Mouse (Mus musculus): ENCODE data around the gene Evx1. TPM values are rescaled to one million over a fixed set of nuclear protein-coding genes. Genes with fewer than 3 reads are reported as not detected.

The Evx1 gene
- polyA plus RNA-seq, 1 experiment, result not detected

DNA sequence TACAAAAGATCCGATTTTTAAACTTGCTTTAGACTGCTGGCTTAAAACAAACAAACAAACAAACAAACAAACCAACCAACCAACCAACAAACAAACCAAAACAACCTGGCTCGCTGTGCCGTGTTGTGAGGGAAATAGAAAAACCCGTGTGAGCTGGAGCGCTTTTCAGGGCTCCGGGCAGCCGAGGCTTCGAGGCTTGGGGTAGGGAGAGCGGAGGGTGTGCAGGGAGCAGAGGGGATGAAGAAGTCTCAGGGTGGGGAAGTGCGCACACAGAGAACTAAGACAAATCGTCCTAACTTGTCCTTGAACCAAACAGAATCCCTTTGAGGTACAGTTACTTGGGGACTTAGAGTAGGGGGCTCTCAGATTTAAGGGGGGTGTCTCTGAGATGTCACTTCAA is 38.7 kb upstream of the Evx1 start:
- Histone ChIP-seq H3K36me3 (ENCODE audit: control insufficient read depth, insufficient read depth, low read length) (no peaks in the 10 kb centered on the region), H3K4me3 (ENCODE audit: extremely low read depth, insufficient read depth, insufficient read length) (no peak overlapping the region), H3K4me1 (ENCODE audit: control insufficient read depth, insufficient read depth, insufficient read length) (no peaks in the 10 kb centered on the region), H3K27ac (ENCODE audit: insufficient read depth, low read length) (no peak overlapping the region), H3K27me3 (ENCODE audit: control insufficient read depth, insufficient read depth, low read length) (peaks cover 23% of the 10 kb centered on the region)
- 20% methylated on average over 11 of the region's 11 CpGs for WGBS
- no peak for TF ChIP-seq POLR2A (IDR thresholded peaks at IDR 0.05; ENCODE audit: low read depth, low read length)
- TF ChIP-seq CTCF (IDR thresholded peaks at IDR 0.05; ENCODE audit: extremely low read depth, insufficient read depth, insufficient read length, insufficient replicate concordance), result no peak
- no peak for DNase-seq (ENCODE audit: low read depth in 1 of 2, low spot score in 2 of 2)

GRCm38 (mm10) chr6:52275563-52276280 is 37.6 kb upstream of the Evx1 start:
- Histone ChIP-seq H3K4me3 (ENCODE audit: extremely low read depth, insufficient read depth, insufficient read length) (no peak overlapping the region), H3K36me3 (ENCODE audit: control insufficient read depth, insufficient read depth, low read length) (no peaks in the 10 kb centered on the region), H3K4me1 (ENCODE audit: control insufficient read depth, insufficient read depth, insufficient read length) (no peaks in the 10 kb centered on the region), H3K27ac (ENCODE audit: insufficient read depth, low read length) (no peak overlapping the region), H3K27me3 (ENCODE audit: control insufficient read depth, insufficient read depth, low read length) (peaks cover 23% of the 10 kb centered on the region)
- TF ChIP-seq CTCF (IDR thresholded peaks at IDR 0.05; ENCODE audit: extremely low read depth, insufficient read depth, insufficient read length, insufficient replicate concordance) (no peak), POLR2A (IDR thresholded peaks at IDR 0.05; ENCODE audit: low read depth, low read length) (no peak)
- WGBS, result 51% methylated on average over 8 of the region's 8 CpGs
- no peak for DNase-seq (ENCODE audit: low read depth in 1 of 2, low spot score in 2 of 2)

- Histone ChIP-seq H3K4me1 (ENCODE audit: control insufficient read depth, insufficient read depth, insufficient read length) (no peaks in the 10 kb centered on the region), H3K4me3 (ENCODE audit: extremely low read depth, insufficient read depth, insufficient read length) (no peak overlapping the region), H3K27ac (ENCODE audit: insufficient read depth, low read length) (no peak overlapping the region), H3K36me3 (ENCODE audit: control insufficient read depth, insufficient read depth, low read length) (no peaks in the 10 kb centered on the region), H3K27me3 (ENCODE audit: control insufficient read depth, insufficient read depth, low read length) (peaks cover 21% of the 10 kb centered on the region)
- TF ChIP-seq CTCF (IDR thresholded peaks at IDR 0.05; ENCODE audit: extremely low read depth, insufficient read depth, insufficient read length, insufficient replicate concordance) (no peak), POLR2A (IDR thresholded peaks at IDR 0.05; ENCODE audit: low read depth, low read length) (no peak)
- no peak for DNase-seq (ENCODE audit: low read depth in 1 of 2, low spot score in 2 of 2)
- 26% methylated on average over 6 of the region's 6 CpGs for WGBS
These were observed 36.9 kb upstream of the Evx1 start for GRCm38 (mm10) chr6:52276382-52276781.

- Histone ChIP-seq H3K4me3 (ENCODE audit: extremely low read depth, insufficient read depth, insufficient read length) (no peak overlapping the region), H3K36me3 (ENCODE audit: control insufficient read depth, insufficient read depth, low read length) (no peaks in the 10 kb centered on the region), H3K27me3 (ENCODE audit: control insufficient read depth, insufficient read depth, low read length) (peaks cover 21% of the 10 kb centered on the region), H3K27ac (ENCODE audit: insufficient read depth, low read length) (no peak overlapping the region), H3K4me1 (ENCODE audit: control insufficient read depth, insufficient read depth, insufficient read length) (no peaks in the 10 kb centered on the region)
- TF ChIP-seq POLR2A (IDR thresholded peaks at IDR 0.05; ENCODE audit: low read depth, low read length) (no peak), CTCF (IDR thresholded peaks at IDR 0.05; ENCODE audit: extremely low read depth, insufficient read depth, insufficient read length, insufficient replicate concordance) (no peak)
- 34% methylated on average over 5 of the region's 5 CpGs for WGBS
- DNase-seq (ENCODE audit: low read depth in 1 of 2, low spot score in 2 of 2), result no peak
These were observed 36.4 kb upstream of the Evx1 start for GRCm38 (mm10) chr6:52276920-52277319.

DNA sequence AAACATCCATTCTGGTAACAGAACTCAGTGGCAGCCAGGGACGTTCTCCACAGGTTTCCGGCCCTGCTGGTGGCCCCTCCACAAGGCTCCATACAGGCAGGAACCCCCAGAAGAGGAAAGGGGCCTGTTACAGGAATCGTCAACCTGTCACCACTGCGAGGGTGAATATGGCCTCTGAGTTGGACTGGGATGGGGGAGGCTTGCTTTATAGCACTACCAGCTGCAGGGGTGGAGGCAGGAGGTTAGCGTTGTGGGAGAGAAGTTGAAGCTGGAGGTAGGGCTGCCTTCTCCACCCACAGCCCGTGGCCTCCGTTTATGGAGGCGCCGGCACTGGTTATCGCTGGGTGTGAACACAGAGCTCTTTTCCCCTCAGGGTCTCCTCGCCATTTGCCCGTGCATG is 32.2 kb upstream of the Evx1 start:
- Histone ChIP-seq H3K4me1 (ENCODE audit: control insufficient read depth, insufficient read depth, insufficient read length) (no peaks in the 10 kb centered on the region), H3K27me3 (ENCODE audit: control insufficient read depth, insufficient read depth, low read length) (no peaks in the 10 kb centered on the region), H3K27ac (ENCODE audit: insufficient read depth, low read length) (no peak overlapping the region), H3K4me3 (ENCODE audit: extremely low read depth, insufficient read depth, insufficient read length) (no peak overlapping the region), H3K36me3 (ENCODE audit: control insufficient read depth, insufficient read depth, low read length) (no peaks in the 10 kb centered on the region)
- WGBS, result 30% methylated on average over 12 of the region's 12 CpGs
- DNase-seq (ENCODE audit: low read depth in 1 of 2, low spot score in 2 of 2), result no peak
- TF ChIP-seq POLR2A (IDR thresholded peaks at IDR 0.05; ENCODE audit: low read depth, low read length) (no peak), CTCF (IDR thresholded peaks at IDR 0.05; ENCODE audit: extremely low read depth, insufficient read depth, insufficient read length, insufficient replicate concordance) (no peak)

- TF ChIP-seq POLR2A (IDR thresholded peaks at IDR 0.05; ENCODE audit: low read depth, low read length) (no peak), CTCF (IDR thresholded peaks at IDR 0.05; ENCODE audit: extremely low read depth, insufficient read depth, insufficient read length, insufficient replicate concordance) (no peak)
- Histone ChIP-seq H3K4me3 (ENCODE audit: extremely low read depth, insufficient read depth, insufficient read length) (no peak overlapping the region), H3K27ac (ENCODE audit: insufficient read depth, low read length) (no peak overlapping the region), H3K27me3 (ENCODE audit: control insufficient read depth, insufficient read depth, low read length) (no peaks in the 10 kb centered on the region), H3K36me3 (ENCODE audit: control insufficient read depth, insufficient read depth, low read length) (no peaks in the 10 kb centered on the region), H3K4me1 (ENCODE audit: control insufficient read depth, insufficient read depth, insufficient read length) (no peaks in the 10 kb centered on the region)
- no peak for DNase-seq (ENCODE audit: low read depth in 1 of 2, low spot score in 2 of 2)
- WGBS, result 91% methylated on average over 5 of the region's 5 CpGs
These were observed 29.4 kb upstream of the Evx1 start for GRCm38 (mm10) chr6:52283896-52284295.

DNA sequence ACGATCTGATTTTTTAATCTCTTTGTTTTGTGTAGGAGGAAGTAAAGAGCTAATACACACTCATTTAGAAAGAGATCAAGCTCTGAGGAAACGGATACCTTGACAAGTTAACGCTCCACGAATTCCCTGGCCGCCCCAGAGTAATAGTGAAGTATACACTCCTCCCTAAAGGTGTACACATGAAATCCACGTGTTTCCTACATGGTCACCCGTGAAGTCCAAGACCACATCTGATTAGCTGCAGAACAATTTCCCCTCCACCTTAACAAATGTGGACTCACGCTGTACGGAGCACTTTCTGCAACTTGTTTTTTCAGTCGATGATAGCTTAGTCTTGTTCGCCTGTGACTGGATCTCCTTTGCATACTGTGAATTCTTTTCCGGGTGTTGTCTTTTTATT is 23.1 kb upstream of the Evx1 start:
- no peak overlapping the region for H3K4me3 ChIP-seq (ENCODE audit: extremely low read depth, insufficient read depth, insufficient read length)
- H3K27ac ChIP-seq (ENCODE audit: insufficient read depth, low read length), result no peak overlapping the region
- TF ChIP-seq CTCF (IDR thresholded peaks at IDR 0.05; ENCODE audit: extremely low read depth, insufficient read depth, insufficient read length, insufficient replicate concordance) (no peak), POLR2A (IDR thresholded peaks at IDR 0.05; ENCODE audit: low read depth, low read length) (no peak)
- no peaks in the 10 kb centered on the region; the same call in 1 of the 2 replicates for H3K4me1 ChIP-seq (ENCODE audit: control insufficient read depth, insufficient read depth, insufficient read length)
- peaks cover 12% of the 10 kb centered on the region for H3K27me3 ChIP-seq (ENCODE audit: control insufficient read depth, insufficient read depth, low read length)
- no peaks in the 10 kb centered on the region for H3K36me3 ChIP-seq (ENCODE audit: control insufficient read depth, insufficient read depth, low read length)
- 17% methylated on average over 12 of the region's 12 CpGs for WGBS
- DNase-seq (ENCODE audit: low read depth in 1 of 2, low spot score in 2 of 2), result no peak
